Mouse (Mus musculus) embryonic facial prominence, embryonic 11.5 days (tissue): ENCODE results near the gene Prdm16. TPM values are rescaled to one million over a fixed set of nuclear protein-coding genes. Genes with fewer than 3 reads are reported as not detected.

Source experiments
- ATAC-seq: fragments of 200-750 bp; cut with Nextera tagmentation; replicated peaks from 2 replicates; pipeline ENCODE4 v1.8.0; 2017; ENCODE audit warnings: low read depth; ENCODE audit not compliant: insufficient number of reproducible peaks, low FRiP score, low TSS enrichment
- DNase-seq: peaks from one replicate; pipeline ENCODE4 v3.0.0-alpha.2; 2015; ENCODE audit warnings: low spot score
- H3K27ac ChIP-seq: fragments of 300-500 bp; sonication (generic); replicated peaks from 2 replicates; pipeline ENCODE4 v1.5.1; 2014; ENCODE audit warnings: mild to moderate bottlenecking, low read depth, low read length, control low read depth
- H3K27me3 ChIP-seq: fragments of 300-500 bp; sonication (generic); 2 replicates; pipeline ENCODE4 v1.6.1; 2014; ENCODE audit warnings: mild to moderate bottlenecking, low read length, moderate library complexity, mixed read lengths; ENCODE audit not compliant: control insufficient read depth, insufficient read depth
- H3K36me3 ChIP-seq: fragments of 300-500 bp; sonication (generic); replicated peaks from 2 replicates; pipeline ENCODE4 v1.6.1; 2014; ENCODE audit warnings: low read depth, mild to moderate bottlenecking, low read length, moderate library complexity, mixed read lengths; ENCODE audit not compliant: control insufficient read depth, insufficient read depth
- H3K4me1 ChIP-seq: fragments of 300-500 bp; sonication (generic); 2 replicates; pipeline ENCODE4 v1.6.1; 2014; ENCODE audit warnings: low read length, mixed read lengths; ENCODE audit not compliant: control insufficient read depth, insufficient read depth
- H3K4me2 ChIP-seq: fragments of 300-500 bp; sonication (generic); 2 replicates; pipeline ENCODE4 v1.6.1; 2014; ENCODE audit warnings: low read depth, mild to moderate bottlenecking, control low read depth, low read length, moderate library complexity
- H3K4me3 ChIP-seq: fragments of 300-500 bp; sonication (generic); 2 replicates; pipeline ENCODE4 v1.5.1; 2014; ENCODE audit warnings: low read depth, low read length, control low read depth
- H3K9ac ChIP-seq: fragments of 300-500 bp; sonication (generic); replicated peaks from 2 replicates; pipeline ENCODE4 v1.6.1; 2014; ENCODE audit warnings: mild to moderate bottlenecking, control low read depth, low read length
- H3K9me3 ChIP-seq: fragments of 300-500 bp; sonication (generic); replicated peaks from 2 replicates; pipeline ENCODE4 v1.6.1; 2016; ENCODE audit warnings: mild to moderate bottlenecking, low read length, inconsistent platforms, mixed read lengths; ENCODE audit not compliant: control insufficient read depth
- WGBS: fragments of 180-500 bp; shearing (Covaris S2); extraction: QIAGEN DNeasy Blood & Tissue Kit; methylation state at CpG from one replicate; pipeline ENCODE4 v1.1.7; 2014; 5-methylcytosine and 5-hydroxymethylcytosine counted together
- polyA plus RNA-seq: library from polyadenylated mRNA; unstranded; fragments of >200 nt; fragmentation: Nextera tagmentation; extraction: Ambion mirVana; gene quantifications from 2 replicates; pipeline ENCODE4 v1.2.1, GENCODE M21; 2014

Gene Prdm16
- polyA plus RNA-seq, 1 experiment from 2014 or later: 22.3 TPM

DNA sequence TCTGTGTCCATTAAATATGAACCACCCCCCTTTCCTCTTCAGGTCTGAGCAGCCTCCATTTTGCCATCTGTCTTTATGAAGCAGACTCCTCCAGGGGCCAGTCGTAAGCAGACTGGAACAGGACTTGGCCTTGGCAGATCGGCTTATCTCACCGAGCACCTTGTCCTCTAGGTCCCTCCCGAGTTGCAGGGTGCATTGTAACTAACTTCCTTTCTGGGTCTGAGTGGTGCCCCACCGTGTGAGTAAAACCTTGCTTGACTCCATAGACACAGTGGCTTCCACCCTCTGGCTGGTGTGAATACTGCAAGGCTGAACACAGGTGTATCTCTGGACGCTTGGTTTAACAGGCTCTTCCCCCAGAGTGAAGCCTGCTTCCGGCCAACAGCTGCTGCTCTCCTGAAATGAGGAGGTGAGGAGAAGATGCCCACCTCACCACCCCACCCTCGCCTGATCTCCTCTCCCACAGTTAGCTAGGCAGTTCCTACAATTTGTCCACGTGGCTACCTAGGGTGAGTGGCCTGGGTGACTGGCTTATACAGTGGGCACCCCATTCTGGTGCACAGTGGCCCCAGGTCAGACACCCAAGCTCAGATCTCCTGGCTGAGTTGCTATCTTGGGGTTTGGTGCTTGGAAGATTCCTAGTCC is 94.9 kb downstream of the Prdm16 start:
- WGBS: 66% methylated on average over 9 of the region's 9 CpGs
- Histone ChIP-seq H3K4me1 (peaks cover 8% of the 10 kb centered on the region), H3K27ac (peak overlapping the region; percentile 28; the same call in 1 of the 2 replicates), H3K4me3 (no peak overlapping the region), H3K9me3 (no peaks in the 10 kb centered on the region), H3K27me3 (peaks cover 2% of the 10 kb centered on the region; the same call in 1 of the 2 replicates), H3K4me2 (no peak overlapping the region), H3K9ac (no peak overlapping the region), H3K36me3 (no peaks in the 10 kb centered on the region)
- ATAC-seq: no peak
- DNase-seq: no peak

DNA sequence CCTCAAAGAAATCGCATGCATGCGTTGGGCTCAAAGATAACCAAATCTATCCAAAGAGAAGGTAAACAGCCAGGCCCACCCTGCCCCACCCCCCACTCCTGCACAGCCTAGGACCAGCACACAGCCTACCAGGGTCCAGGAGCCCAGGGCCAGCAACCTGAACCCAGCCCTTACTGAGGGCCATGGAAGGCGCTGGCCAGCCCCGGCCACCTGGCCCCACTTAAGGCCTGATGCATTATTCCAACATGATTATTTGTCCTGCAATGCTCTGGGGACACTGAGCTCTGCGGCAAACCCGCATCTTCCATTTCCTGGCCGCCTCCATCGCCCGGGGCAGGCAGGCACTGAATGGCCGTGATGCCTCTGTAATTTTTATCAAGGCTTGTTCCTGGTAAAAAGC is 96.0 kb downstream of the Prdm16 start:
- Histone ChIP-seq H3K9ac (0 out of 2 replicates have a peak overlapping the region, but pooled peaks have one; percentile 9), H3K4me1 (peaks cover 8% of the 10 kb centered on the region), H3K27ac (peak overlapping the region; percentile 28; the same call in 1 of the 2 replicates), H3K4me3 (no peak overlapping the region), H3K4me2 (peak overlapping the region; percentile 13; the same call in 1 of the 2 replicates), H3K9me3 (no peaks in the 10 kb centered on the region), H3K36me3 (no peaks in the 10 kb centered on the region), H3K27me3 (peaks cover 2% of the 10 kb centered on the region; the same call in 1 of the 2 replicates)
- WGBS: 16% methylated on average over 10 of the region's 10 CpGs
- ATAC-seq (peak; percentile 54; the same call in 1 of the 2 replicates), DNase-seq (peak; percentile 66)

- Histone ChIP-seq H3K4me2 (no peak overlapping the region; the same call in 1 of the 2 replicates), H3K9me3 (no peaks in the 10 kb centered on the region), H3K36me3 (no peaks in the 10 kb centered on the region), H3K27ac (no peak overlapping the region), H3K4me3 (no peak overlapping the region), H3K4me1 (peaks cover 8% of the 10 kb centered on the region), H3K27me3 (peaks cover 2% of the 10 kb centered on the region; the same call in 1 of the 2 replicates), H3K9ac (no peak overlapping the region)
- ATAC-seq (no peak), DNase-seq (no peak)
- WGBS: 74% methylated on average over 12 of the region's 12 CpGs
Observed at GRCm38 (mm10) chr4:154539703-154540102, 97.0 kb downstream of the Prdm16 start.

- ATAC-seq (no peak), DNase-seq (no peak)
- H3K27ac ChIP-seq: no peak overlapping the region
- H3K4me1 ChIP-seq: peaks cover 8% of the 10 kb centered on the region
- no peaks in the 10 kb centered on the region for H3K36me3 ChIP-seq
- no peak overlapping the region for H3K4me3 ChIP-seq
- WGBS: 78% methylated on average over 4 of the region's 4 CpGs
- no peaks in the 10 kb centered on the region for H3K9me3 ChIP-seq
- H3K27me3 ChIP-seq: peaks cover 2% of the 10 kb centered on the region; the same call in 1 of the 2 replicates
- no peak overlapping the region for H3K9ac ChIP-seq
- no peak overlapping the region for H3K4me2 ChIP-seq
Observed at GRCm38 (mm10) chr4:154538727-154539126, 97.9 kb downstream of the Prdm16 start.

DNA sequence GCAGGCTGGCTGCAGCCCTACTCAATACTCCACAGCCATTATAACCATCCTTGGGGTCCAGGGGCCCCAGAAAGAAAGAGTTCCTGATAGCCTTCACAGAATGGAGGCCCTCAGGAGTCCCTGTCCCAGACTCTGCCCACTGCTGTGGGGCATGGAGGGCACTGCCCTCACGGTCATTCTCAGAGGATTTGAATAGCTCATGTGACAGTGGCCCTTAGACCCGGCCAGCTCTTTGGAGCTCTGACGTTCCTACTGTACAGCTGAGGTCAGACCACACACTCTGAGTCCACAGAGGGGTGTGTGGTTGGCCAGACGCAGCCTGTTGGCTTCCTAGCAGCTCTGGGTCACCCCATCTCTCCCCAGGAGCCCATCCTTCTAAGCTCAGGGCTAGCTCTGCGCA is 100.6 kb downstream of the Prdm16 start:
- WGBS: 59% methylated on average over 5 of the region's 5 CpGs
- Histone ChIP-seq H3K4me2 (no peak overlapping the region), H3K36me3 (no peaks in the 10 kb centered on the region), H3K27me3 (no peaks in the 10 kb centered on the region), H3K4me1 (peaks cover 6% of the 10 kb centered on the region), H3K4me3 (no peak overlapping the region), H3K9me3 (no peaks in the 10 kb centered on the region), H3K9ac (no peak overlapping the region), H3K27ac (no peak overlapping the region)
- no peak for DNase-seq
- no peak for ATAC-seq

DNA sequence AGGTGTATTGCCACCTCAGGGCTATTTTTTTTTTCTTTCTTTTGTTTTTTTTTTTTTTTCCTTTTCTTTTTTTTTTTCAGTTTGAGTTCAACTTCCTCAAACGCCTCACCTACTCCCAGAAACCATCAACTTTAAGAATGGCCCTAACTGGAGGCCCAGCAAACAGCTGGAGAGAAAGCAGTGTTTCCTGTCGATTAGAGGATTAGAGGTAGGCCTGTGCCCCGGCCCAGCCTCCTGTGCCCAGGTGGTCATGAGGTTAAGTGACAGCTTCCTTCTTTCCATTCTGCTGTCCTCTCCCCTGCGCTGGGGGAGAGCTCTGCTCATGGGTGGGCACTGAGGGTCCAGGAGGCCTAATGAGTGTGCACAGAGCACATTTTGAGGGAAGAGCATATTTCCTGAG is 105.3 kb downstream of the Prdm16 start:
- 41% methylated on average over 4 of the region's 4 CpGs for WGBS
- H3K4me3 ChIP-seq: no peak overlapping the region
- no peaks in the 10 kb centered on the region for H3K4me1 ChIP-seq
- ATAC-seq (no peak), DNase-seq (no peak)
- no peak overlapping the region for H3K4me2 ChIP-seq
- no peaks in the 10 kb centered on the region for H3K9me3 ChIP-seq
- no peaks in the 10 kb centered on the region for H3K27me3 ChIP-seq
- H3K9ac ChIP-seq: no peak overlapping the region
- no peak overlapping the region for H3K27ac ChIP-seq
- H3K36me3 ChIP-seq: no peaks in the 10 kb centered on the region

- no peak for DNase-seq
- WGBS: 75% methylated on average over 7 of the region's 7 CpGs
- Histone ChIP-seq H3K9ac (no peak overlapping the region), H3K9me3 (no peaks in the 10 kb centered on the region), H3K4me1 (no peaks in the 10 kb centered on the region), H3K4me2 (no peak overlapping the region), H3K27me3 (no peaks in the 10 kb centered on the region), H3K4me3 (no peak overlapping the region), H3K36me3 (no peaks in the 10 kb centered on the region), H3K27ac (no peak overlapping the region)
- no peak for ATAC-seq
Observed at GRCm38 (mm10) chr4:154530336-154530735, 106.3 kb downstream of the Prdm16 start.

GRCm38 (mm10) chr4:154527506-154527905 is 109.2 kb downstream of the Prdm16 start:
- H3K4me2 ChIP-seq: no peak overlapping the region
- H3K4me3 ChIP-seq: no peak overlapping the region
- H3K9ac ChIP-seq: no peak overlapping the region
- no peaks in the 10 kb centered on the region for H3K4me1 ChIP-seq
- ATAC-seq (no peak), DNase-seq (no peak)
- 0 out of 2 replicates have a peak overlapping the region, but pooled peaks have one; percentile 28 for H3K27ac ChIP-seq
- no peaks in the 10 kb centered on the region for H3K9me3 ChIP-seq
- WGBS: 74% methylated on average over 9 of the region's 9 CpGs
- H3K36me3 ChIP-seq: no peaks in the 10 kb centered on the region
- no peaks in the 10 kb centered on the region for H3K27me3 ChIP-seq
